Mouse (Mus musculus) testis, adult 2 months (tissue): Measurements from ENCODE around the gene Rbfox1. TPM values are rescaled to one million over a fixed set of nuclear protein-coding genes. Genes with fewer than 3 reads are reported as not detected.

Experiments
- H3K27ac ChIP-seq: fragments of 200-500 bp; 2 replicates; pipeline ENCODE4 v1.5.1; 2012; ENCODE audit warnings: low read depth, low read length; ENCODE audit not compliant: control insufficient read depth, insufficient read depth
- H3K27me3 ChIP-seq: fragments of 200-500 bp; 2 replicates; pipeline ENCODE4 v1.6.1; 2012; ENCODE audit warnings: mild to moderate bottlenecking, low read length, moderate library complexity; ENCODE audit not compliant: control insufficient read depth, insufficient read depth
- H3K36me3 ChIP-seq: fragments of 200-500 bp; 2 replicates; pipeline ENCODE4 v1.6.1; 2012; ENCODE audit warnings: mild to moderate bottlenecking, low read length; ENCODE audit not compliant: control insufficient read depth, insufficient read depth
- H3K4me1 ChIP-seq: fragments of 200-500 bp; 2 replicates; pipeline ENCODE4 v1.6.1; 2012; ENCODE audit warnings: low read length; ENCODE audit not compliant: control insufficient read depth, insufficient read depth
- H3K4me3 ChIP-seq: fragments of 200-500 bp; 2 replicates; pipeline ENCODE4 v1.5.1; 2012; ENCODE audit warnings: low read depth, mild to moderate bottlenecking, low read length, moderate library complexity, mixed read lengths; ENCODE audit not compliant: control insufficient read depth
- CTCF ChIP-seq: fragments of 200-500 bp; IDR thresholded peaks from 2 replicates; pipeline ENCODE4 v1.5.1; 2012; ENCODE audit warnings: low read depth, mild to moderate bottlenecking, inconsistent platforms, low read length, moderate library complexity; ENCODE audit not compliant: control insufficient read depth, insufficient read depth, insufficient replicate concordance
- POLR2A ChIP-seq: fragments of 200-500 bp; IDR thresholded peaks from 2 replicates; pipeline ENCODE4 v1.6.1; 2012; ENCODE audit warnings: low read depth, mild to moderate bottlenecking, inconsistent platforms, low read length, moderate library complexity; ENCODE audit not compliant: control insufficient read depth
- polyA plus RNA-seq: library from polyadenylated mRNA; depleted of rRNA; stranded (reverse); fragments of >200 nt; gene quantifications from 2 replicates; pipeline ENCODE4 v1.2.3, GENCODE M21; 2012

Rbfox1 gene
- polyA plus RNA-seq, 1 experiment = 0.23 TPM

GRCm38 (mm10) chr16:7154671-7155070, 1269.5 kb downstream of the Rbfox1 start:
- H3K36me3 ChIP-seq = no peaks in the 10 kb centered on the region
- no peak overlapping the region for H3K27ac ChIP-seq
- no peaks in the 10 kb centered on the region for H3K27me3 ChIP-seq
- no peak overlapping the region for H3K4me3 ChIP-seq
- H3K4me1 ChIP-seq = no peaks in the 10 kb centered on the region
- no peak for TF ChIP-seq POLR2A
- TF ChIP-seq CTCF = no peak

GRCm38 (mm10) chr16:7158856-7159826, 1274.0 kb downstream of the Rbfox1 start:
- H3K27ac ChIP-seq = no peak overlapping the region
- TF ChIP-seq CTCF (no peak), POLR2A (no peak)
- H3K36me3 ChIP-seq = no peaks in the 10 kb centered on the region

GRCm38 (mm10) chr16:7159827-7160217, 1274.7 kb downstream of the Rbfox1 start:
- H3K27ac ChIP-seq = no peak overlapping the region
- no peaks in the 10 kb centered on the region for H3K36me3 ChIP-seq
- TF ChIP-seq POLR2A (no peak), CTCF (no peak)
- H3K4me1 ChIP-seq = no peaks in the 10 kb centered on the region
- no peak overlapping the region for H3K4me3 ChIP-seq
- no peaks in the 10 kb centered on the region for H3K27me3 ChIP-seq

More at GRCm38 (mm10) chr16:7158856-7159826, 1274.0 kb downstream of the Rbfox1 start:
- Histone ChIP-seq H3K27me3 (no peaks in the 10 kb centered on the region), H3K4me3 (no peak overlapping the region), H3K4me1 (no peaks in the 10 kb centered on the region)

- Histone ChIP-seq H3K4me3 (no peak overlapping the region), H3K27me3 (no peaks in the 10 kb centered on the region), H3K4me1 (no peaks in the 10 kb centered on the region), H3K36me3 (no peaks in the 10 kb centered on the region), H3K27ac (no peak overlapping the region)
- TF ChIP-seq CTCF (no peak), POLR2A (no peak)
These were observed 1277.0 kb downstream of the Rbfox1 start for GRCm38 (mm10) chr16:7162168-7162567.

- H3K36me3 ChIP-seq = no peaks in the 10 kb centered on the region
- H3K27me3 ChIP-seq = no peaks in the 10 kb centered on the region
- H3K4me1 ChIP-seq = no peaks in the 10 kb centered on the region
- TF ChIP-seq POLR2A (no peak), CTCF (no peak)
- H3K27ac ChIP-seq = no peak overlapping the region
- no peak overlapping the region for H3K4me3 ChIP-seq
These were observed 1278.5 kb downstream of the Rbfox1 start for GRCm38 (mm10) chr16:7163688-7164087.

- Histone ChIP-seq H3K36me3 (no peaks in the 10 kb centered on the region), H3K27ac (no peak overlapping the region), H3K4me1 (no peaks in the 10 kb centered on the region), H3K4me3 (no peak overlapping the region), H3K27me3 (no peaks in the 10 kb centered on the region)
- TF ChIP-seq POLR2A (no peak), CTCF (no peak)
These were observed 1279.1 kb downstream of the Rbfox1 start for GRCm38 (mm10) chr16:7164153-7164737.

- Histone ChIP-seq H3K27me3 (no peaks in the 10 kb centered on the region), H3K27ac (no peak overlapping the region), H3K4me3 (no peak overlapping the region), H3K4me1 (no peaks in the 10 kb centered on the region), H3K36me3 (no peaks in the 10 kb centered on the region)
- no peak for TF ChIP-seq POLR2A
- TF ChIP-seq CTCF = no peak
These were observed 1290.8 kb downstream of the Rbfox1 start for GRCm38 (mm10) chr16:7175960-7176359.

- Histone ChIP-seq H3K4me3 (peak overlapping the region; percentile 4), H3K36me3 (no peaks in the 10 kb centered on the region), H3K4me1 (no peaks in the 10 kb centered on the region), H3K27ac (no peak overlapping the region), H3K27me3 (no peaks in the 10 kb centered on the region)
- TF ChIP-seq POLR2A (no peak), CTCF (no peak)
These were observed 1302.6 kb downstream of the Rbfox1 start for GRCm38 (mm10) chr16:7187788-7188187.
